Mouse (Mus musculus) limb, embryonic 14.5 days (tissue): ENCODE measurements at regions not wholly inside any gene's neighbourhood (a gene's known extent, or its start where the extent isn't known, plus 50 kb on each side); places are given as distances from the start of the nearest gene placed in this dataset. TPM values are rescaled to one million over a fixed set of nuclear protein-coding genes. Genes with fewer than 3 reads are reported as not detected.

Source experiments
- ATAC-seq: fragments of 200-750 bp; cut with Nextera tagmentation; 2 replicates; pipeline ENCODE4 v1.8.0; 2017; ENCODE audit warnings: low read depth, moderate number of reproducible peaks, moderate TSS enrichment; ENCODE audit not compliant: low FRiP score
- DNase-seq: peaks from one replicate; pipeline ENCODE4 v3.0.0-alpha.2; 2015; ENCODE audit warnings: low spot score
- H3K27ac ChIP-seq: fragments of 300-500 bp; sonication (generic); replicated peaks from 2 replicates; pipeline ENCODE4 v1.5.1; 2014; ENCODE audit warnings: low read depth, mild to moderate bottlenecking, low read length, moderate library complexity, mixed read lengths
- H3K27me3 ChIP-seq: fragments of 300-500 bp; sonication (generic); 2 replicates; pipeline ENCODE4 v1.6.1; 2014; ENCODE audit warnings: low read length, mixed read lengths; ENCODE audit not compliant: control insufficient read depth, insufficient read depth
- H3K36me3 ChIP-seq: fragments of 300-500 bp; sonication (generic); 2 replicates; pipeline ENCODE4 v1.6.1; 2014; ENCODE audit warnings: mild to moderate bottlenecking, low read length, moderate library complexity, mixed read lengths; ENCODE audit not compliant: control insufficient read depth, insufficient read depth
- H3K4me1 ChIP-seq: fragments of 300-500 bp; sonication (generic); 2 replicates; pipeline ENCODE4 v1.6.1; 2014; ENCODE audit warnings: antibody characterized with exemption, low read length, mixed read lengths; ENCODE audit not compliant: control insufficient read depth, insufficient read depth
- H3K4me2 ChIP-seq: fragments of 300-500 bp; sonication (generic); replicated peaks from 2 replicates; pipeline ENCODE4 v1.6.1; 2014; ENCODE audit warnings: low read depth, mild to moderate bottlenecking, low read length, moderate library complexity; ENCODE audit not compliant: severe bottlenecking
- H3K4me3 ChIP-seq: fragments of 300-500 bp; sonication (generic); replicated peaks from 2 replicates; pipeline ENCODE4 v1.5.1; 2014; ENCODE audit warnings: low read length
- H3K9ac ChIP-seq: fragments of 300-500 bp; sonication (generic); 2 replicates; pipeline ENCODE4 v1.6.1; 2014; ENCODE audit warnings: mild to moderate bottlenecking, low read depth, low read length, moderate library complexity; ENCODE audit not compliant: severe bottlenecking
- H3K9me3 ChIP-seq: fragments of 300-500 bp; sonication (generic); 2 replicates; pipeline ENCODE4 v1.6.1; 2016; ENCODE audit warnings: low read length; ENCODE audit not compliant: control insufficient read depth
- POLR2A ChIP-seq: fragments of 200-500 bp; IDR thresholded peaks from 2 replicates; pipeline ENCODE4 v1.8.0; 2012; ENCODE audit warnings: inconsistent platforms, mild to moderate bottlenecking, moderate library complexity, borderline replicate concordance; ENCODE audit not compliant: insufficient read depth, insufficient read length; ENCODE audit errors: extremely low read depth
- WGBS: fragments of 180-500 bp; shearing (Covaris S2); extraction: QIAGEN DNeasy Blood & Tissue Kit; methylation state at CpG from one replicate; pipeline ENCODE4 v1.1.7; 2014; 5-methylcytosine and 5-hydroxymethylcytosine counted together
- microRNA-seq: library from miRNA; unstranded; fragments of <30 nt; microRNA quantifications from one replicate; pipeline ENCODE4, GENCODE M21; 2016

DNA sequence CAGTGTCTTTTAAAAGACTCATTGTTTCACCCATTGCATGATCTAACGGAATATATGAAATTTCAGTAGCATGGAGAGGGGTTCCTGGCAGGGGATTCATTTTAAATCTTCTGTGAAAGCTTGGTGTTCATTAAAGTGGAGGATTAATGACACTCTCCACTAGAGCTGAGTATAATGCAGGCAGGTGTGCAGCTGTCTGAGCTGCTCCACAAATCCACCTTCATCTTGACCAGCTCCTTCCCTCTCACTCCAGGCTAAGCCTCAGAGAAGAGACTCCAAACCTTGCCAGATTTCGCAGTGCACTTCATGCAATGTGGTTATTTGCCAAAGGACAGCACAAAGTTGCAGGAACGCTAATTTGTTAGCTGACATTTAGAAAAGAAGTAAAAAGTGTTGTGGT, 1288.0 kb upstream of the Map3k7 start:
- no peak for TF ChIP-seq POLR2A

DNA sequence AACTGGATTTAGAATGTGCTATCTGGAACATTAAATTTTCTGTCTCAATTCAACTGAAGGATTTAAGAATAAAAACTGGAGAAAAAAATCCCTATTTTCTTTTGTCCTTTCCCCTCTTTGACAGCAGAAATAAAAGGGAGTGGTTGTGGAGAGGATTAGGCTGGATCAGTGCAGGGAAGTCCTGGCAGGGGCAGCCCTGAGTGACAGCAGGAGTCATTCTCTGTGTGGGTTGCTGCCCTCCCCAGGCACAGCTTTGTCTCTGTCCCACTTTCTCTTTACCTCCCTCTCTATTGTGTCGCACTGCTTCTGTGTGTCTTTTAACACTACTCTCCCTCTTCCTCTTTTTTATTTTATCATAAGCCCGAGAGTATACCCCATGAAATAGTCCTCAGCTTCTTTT, 1286.8 kb upstream of the Map3k7 start:
- H3K9me3 ChIP-seq, result no peaks in the 10 kb centered on the region
- no peak overlapping the region for H3K4me3 ChIP-seq
- 70% methylated on average over 2 of the region's 2 CpGs for WGBS
- DNase-seq, result no peak
- no peak overlapping the region for H3K27ac ChIP-seq
- no peak for TF ChIP-seq POLR2A
- no peaks in the 10 kb centered on the region for H3K36me3 ChIP-seq
- no peak overlapping the region for H3K9ac ChIP-seq
- ATAC-seq, result no peak
- H3K4me1 ChIP-seq, result no peaks in the 10 kb centered on the region
- no peak overlapping the region for H3K4me2 ChIP-seq
- no peaks in the 10 kb centered on the region for H3K27me3 ChIP-seq

More for the DNA sequence above, 1288.0 kb upstream of the Map3k7 start:
- no peak overlapping the region for H3K9ac ChIP-seq
- no peaks in the 10 kb centered on the region for H3K4me1 ChIP-seq
- 78% methylated on average over 3 of the region's 3 CpGs for whole genome bisulfite sequencing
- no peak overlapping the region for H3K4me3 ChIP-seq
- DNase-seq (no peak), ATAC-seq (no peak)
- no peak overlapping the region for H3K27ac ChIP-seq
- H3K4me2 ChIP-seq, result no peak overlapping the region
- H3K27me3 ChIP-seq, result no peaks in the 10 kb centered on the region
- H3K9me3 ChIP-seq, result no peaks in the 10 kb centered on the region
- no peaks in the 10 kb centered on the region for H3K36me3 ChIP-seq

DNA sequence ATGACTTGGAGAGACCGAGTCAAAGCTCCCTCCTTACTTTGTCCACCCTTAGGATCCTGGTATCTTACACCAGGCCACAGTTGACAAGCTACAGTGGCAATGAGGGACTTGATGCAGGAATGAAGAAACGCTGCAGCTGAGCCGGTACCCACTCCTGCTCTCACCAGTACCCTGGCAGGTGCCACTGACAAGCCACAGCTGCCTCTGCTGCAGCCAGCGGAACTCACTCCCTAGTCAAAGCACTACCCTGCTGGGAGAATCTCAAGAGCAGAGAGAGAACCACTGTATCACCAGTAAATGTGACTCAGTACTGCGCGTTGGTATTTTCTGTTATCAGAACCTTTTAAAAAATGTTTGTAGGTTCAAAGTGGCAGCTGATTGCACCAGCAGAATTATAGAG, 1281.5 kb upstream of the Map3k7 start:
- no peaks in the 10 kb centered on the region for H3K9me3 ChIP-seq
- no peaks in the 10 kb centered on the region for H3K4me1 ChIP-seq
- H3K4me2 ChIP-seq, result no peak overlapping the region
- DNase-seq (no peak), ATAC-seq (no peak)
- H3K36me3 ChIP-seq, result no peaks in the 10 kb centered on the region
- no peak overlapping the region for H3K27ac ChIP-seq
- no peak for TF ChIP-seq POLR2A
- no peaks in the 10 kb centered on the region for H3K27me3 ChIP-seq
- no peak overlapping the region for H3K4me3 ChIP-seq
- WGBS, result 81% methylated on average over 6 of the region's 6 CpGs
- H3K9ac ChIP-seq, result no peak overlapping the region

DNA sequence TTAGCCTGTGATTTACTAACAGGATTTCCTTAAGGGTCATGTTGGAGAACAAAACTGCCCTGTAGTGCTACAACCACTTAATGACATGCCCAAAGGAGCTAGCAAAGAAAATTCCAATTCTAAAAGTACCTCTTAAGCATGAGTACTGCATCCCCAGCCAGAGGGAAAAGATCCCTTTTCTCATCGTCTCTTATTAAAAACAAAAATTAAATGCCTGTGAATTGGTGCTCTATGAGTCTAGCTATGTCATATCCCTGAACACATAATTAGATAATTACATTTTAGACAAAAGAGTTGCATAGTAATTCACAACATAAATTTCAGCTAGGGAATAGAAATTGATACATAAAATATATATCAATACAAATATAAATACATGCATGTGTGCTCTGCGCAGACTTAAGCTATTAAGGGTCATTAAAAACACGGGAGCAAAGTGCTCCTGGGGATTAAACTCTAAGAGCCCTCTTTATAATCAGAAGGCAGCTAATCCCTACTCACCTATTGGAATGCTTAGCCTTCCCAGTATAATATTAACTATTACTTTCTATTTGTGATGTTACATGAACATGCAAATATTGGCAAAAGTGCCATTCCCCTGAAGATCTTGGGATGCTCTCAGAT, 1250.4 kb upstream of the Map3k7 start:
- Histone ChIP-seq H3K4me1 (no peaks in the 10 kb centered on the region), H3K4me3 (no peak overlapping the region), H3K27me3 (no peaks in the 10 kb centered on the region), H3K36me3 (no peaks in the 10 kb centered on the region), H3K27ac (no peak overlapping the region), H3K9me3 (no peaks in the 10 kb centered on the region), H3K4me2 (no peak overlapping the region), H3K9ac (no peak overlapping the region)
- TF ChIP-seq POLR2A, result no peak
- WGBS, result 33% methylated on average over 3 of the region's 3 CpGs
- ATAC-seq (no peak), DNase-seq (peak; percentile 6)

Small RNA genes in the stretch of these regions (microRNA-seq; reads per million reads assigned to microRNA genes)
- gene Gm22831, result not detected
